Mouse (Mus musculus) liver, embryonic 16.5 days (tissue): Measurements from ENCODE around the gene Pip5k1a. TPM values are rescaled to one million over a fixed set of nuclear protein-coding genes. Genes with fewer than 3 reads are reported as not detected.

Experiments used
- ATAC-seq: fragments of 200-750 bp; cut with Nextera tagmentation; 2 replicates; pipeline ENCODE4 v1.8.0; 2017; ENCODE audit warnings: low read depth, mild to moderate bottlenecking, moderate number of reproducible peaks, moderate library complexity
- H3K27ac ChIP-seq: fragments of 300-500 bp; sonication (generic); 2 replicates; pipeline ENCODE4 v1.5.1; 2014; ENCODE audit warnings: mild to moderate bottlenecking, low read length
- H3K27me3 ChIP-seq: fragments of 300-500 bp; sonication (generic); 2 replicates; pipeline ENCODE4 v1.6.1; 2014; ENCODE audit warnings: low read depth, low read length, mixed read lengths; ENCODE audit not compliant: control insufficient read depth, insufficient read depth
- H3K36me3 ChIP-seq: fragments of 300-500 bp; sonication (generic); 2 replicates; pipeline ENCODE4 v1.6.1; 2014; ENCODE audit warnings: mild to moderate bottlenecking; ENCODE audit not compliant: control insufficient read depth, insufficient read depth
- H3K4me1 ChIP-seq: fragments of 300-500 bp; sonication (generic); 2 replicates; pipeline ENCODE4 v1.6.1; 2014; ENCODE audit warnings: low read depth, low read length, mixed read lengths; ENCODE audit not compliant: control insufficient read depth
- H3K4me2 ChIP-seq: fragments of 300-500 bp; sonication (generic); 2 replicates; pipeline ENCODE4 v1.6.1; 2014; ENCODE audit warnings: low read depth, low read length, mixed read lengths
- H3K4me3 ChIP-seq: fragments of 300-500 bp; sonication (generic); 2 replicates; pipeline ENCODE4 v1.5.1; 2014; ENCODE audit warnings: low read depth, mild to moderate bottlenecking, low read length
- H3K9ac ChIP-seq: fragments of 300-500 bp; sonication (generic); 2 replicates; pipeline ENCODE4 v1.6.1; 2014; ENCODE audit warnings: low read depth, low read length
- H3K9me3 ChIP-seq: fragments of 300-500 bp; sonication (generic); replicated peaks from 2 replicates; pipeline ENCODE4 v1.6.1; 2016; ENCODE audit warnings: low read length; ENCODE audit not compliant: control insufficient read depth
- WGBS: fragments of 180-500 bp; shearing (Covaris S2); extraction: QIAGEN DNeasy Blood & Tissue Kit; methylation state at CpG from one replicate; pipeline ENCODE4 v1.1.7; 2014; ENCODE audit not compliant: insufficient replicate concordance; 5-methylcytosine and 5-hydroxymethylcytosine counted together
- microRNA-seq: library from miRNA; unstranded; fragments of <30 nt; microRNA quantifications from one replicate; pipeline ENCODE4, GENCODE M21; 2016
- polyA plus RNA-seq: library from polyadenylated mRNA; unstranded; fragments of >200 nt; fragmentation: Nextera tagmentation; extraction: Ambion mirVana; gene quantifications from 2 replicates; pipeline ENCODE4 v1.2.1, GENCODE M21; 2015

Pip5k1a gene
- polyA plus RNA-seq, 1 experiment from 2014 or later: 8.9 TPM

DNA sequence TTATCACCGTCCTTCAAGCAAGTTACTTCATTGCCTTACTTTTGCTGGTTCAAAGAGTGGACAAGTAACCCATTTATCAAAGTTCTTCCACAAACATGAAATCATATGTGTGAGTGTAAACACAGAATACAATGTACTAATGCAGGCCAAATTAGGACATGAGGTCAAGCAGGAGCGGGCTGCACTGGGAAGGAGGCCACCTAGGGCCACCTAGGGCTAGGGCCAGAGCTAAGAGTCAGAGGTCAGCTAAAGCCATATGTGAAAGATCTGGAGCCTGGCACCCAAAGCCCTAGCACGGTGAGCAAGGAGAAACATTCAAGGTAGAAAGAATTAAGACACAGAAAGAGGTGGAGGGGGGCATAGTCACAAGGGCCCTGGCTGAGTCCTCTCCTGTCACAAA, 93.7 kb downstream of the Pip5k1a start:
- Histone ChIP-seq H3K4me1 (peaks cover 22% of the 10 kb centered on the region), H3K9me3 (no peaks in the 10 kb centered on the region), H3K36me3 (peaks cover 32% of the 10 kb centered on the region), H3K4me3 (no peak overlapping the region), H3K4me2 (no peak overlapping the region), H3K27ac (no peak overlapping the region), H3K27me3 (no peaks in the 10 kb centered on the region), H3K9ac (no peak overlapping the region)
- WGBS: 88% methylated on average over 3 of the region's 3 CpGs
- no peak for ATAC-seq

DNA sequence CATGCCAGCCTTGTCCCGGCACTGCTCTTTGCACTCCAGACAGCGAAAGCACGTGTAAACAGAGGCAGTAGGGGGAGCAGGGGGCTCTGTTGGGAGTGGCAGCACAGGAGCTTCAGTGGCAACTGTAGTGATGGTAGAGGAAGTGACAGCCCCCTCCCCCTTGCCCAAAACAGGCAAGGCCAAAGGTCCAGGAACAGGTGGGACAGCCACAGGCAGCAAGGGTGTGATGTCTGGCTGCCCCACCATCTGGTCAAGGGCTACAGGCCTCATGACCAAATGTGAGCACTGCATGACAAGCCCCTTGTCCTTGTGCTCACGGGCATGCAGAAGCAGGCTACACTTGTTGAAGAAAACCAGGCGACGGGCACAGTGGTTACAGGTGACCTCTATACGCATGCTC, 96.3 kb downstream of the Pip5k1a start:
- peaks cover 17% of the 10 kb centered on the region for H3K4me1 ChIP-seq
- ATAC-seq: no peak
- H3K4me2 ChIP-seq: no peak overlapping the region
- H3K27ac ChIP-seq: no peak overlapping the region
- peaks cover 43% of the 10 kb centered on the region for H3K36me3 ChIP-seq
- no peak overlapping the region for H3K4me3 ChIP-seq
- WGBS: 77% methylated on average over 7 of the region's 7 CpGs
- no peaks in the 10 kb centered on the region for H3K9me3 ChIP-seq
- no peak overlapping the region for H3K9ac ChIP-seq
- no peaks in the 10 kb centered on the region for H3K27me3 ChIP-seq

Small RNA genes lying within 50 kb of the gene (microRNA-seq; reads per million reads assigned to microRNA genes)
- gene Mir8099-1: not detected

Other genes with a start within 250 kb of the Pip5k1a start
- gene Psmb4, start 220.0 kb downstream of the Pip5k1a start, polyA plus RNA-seq: 138 and 157 TPM in 2 replicates
- gene Selenbp1, start 173.9 kb downstream of the Pip5k1a start, polyA plus RNA-seq: 139 and 163 TPM in 2 replicates
- gene Rfx5, start 152.9 kb downstream of the Pip5k1a start, polyA plus RNA-seq: 1.2 TPM in 2 replicates
- gene Pi4kb, start 132.2 kb downstream of the Pip5k1a start, polyA plus RNA-seq: 7.8 and 11.6 TPM in 2 replicates
- 6.2 and 6.8 TPM in 2 replicates for gene Zfp687, start 91.5 kb downstream of the Pip5k1a start, polyA plus RNA-seq
- 146 and 154 TPM in 2 replicates for gene Psmd4, start 64.3 kb downstream of the Pip5k1a start, polyA plus RNA-seq
- gene Vps72, start 4.1 kb upstream of the Pip5k1a start, polyA plus RNA-seq: 29.6 and 33.4 TPM in 2 replicates
- 0.83 and 1.2 TPM in 2 replicates for gene Tmod4, start 17.5 kb upstream of the Pip5k1a start, polyA plus RNA-seq
- gene Scnm1, start 27.1 kb upstream of the Pip5k1a start, polyA plus RNA-seq: 24.7 and 25.5 TPM in 2 replicates
- 7.5 and 7.8 TPM in 2 replicates for gene Lysmd1, start 27.2 kb upstream of the Pip5k1a start, polyA plus RNA-seq
- 9.3 and 9.6 TPM in 2 replicates for gene Tnfaip8l2, start 35.4 kb upstream of the Pip5k1a start, polyA plus RNA-seq
- 0.19 and 0.20 TPM in 2 replicates for gene Sema6c, start 53.5 kb upstream of the Pip5k1a start, polyA plus RNA-seq
- 6.6 and 7.0 TPM in 2 replicates for gene Gabpb2, start 111.0 kb upstream of the Pip5k1a start, polyA plus RNA-seq
- 36.4 and 37.3 TPM in 2 replicates for gene Cdc42se1, start 121.8 kb upstream of the Pip5k1a start, polyA plus RNA-seq
- 1.8 and 2.0 TPM in 2 replicates for gene Mllt11, start 125.2 kb upstream of the Pip5k1a start, polyA plus RNA-seq
- 0.07 TPM in 2 replicates for gene Gm128, start 134.7 kb upstream of the Pip5k1a start, polyA plus RNA-seq
- gene Bnipl, start 144.3 kb upstream of the Pip5k1a start, polyA plus RNA-seq: not detected in 2 replicates
- 21.5 and 23.2 TPM in 2 replicates for gene Mindy1, start 174.4 kb upstream of the Pip5k1a start, polyA plus RNA-seq
- gene Prune1, start 175.1 kb upstream of the Pip5k1a start, polyA plus RNA-seq: 8.8 and 9.5 TPM in 2 replicates
- gene Anxa9, start 200.2 kb upstream of the Pip5k1a start, polyA plus RNA-seq: 2.2 and 2.5 TPM in 2 replicates
- 111 and 117 TPM in 2 replicates for gene Cers2, start 207.9 kb upstream of the Pip5k1a start, polyA plus RNA-seq